Mouse (Mus musculus): ENCODE data around the gene Gria4. TPM values are rescaled to one million over a fixed set of nuclear protein-coding genes. Genes with fewer than 3 reads are reported as not detected.
"Not testable (repeated sequence)": the region's sequence is repeated elsewhere in the genome, so short reads cannot be mapped to it uniquely, and the experiment has no call there.

Gene Gria4
- polyA plus RNA-seq (2016; fragmentation: Nextera tagmentation; extraction: Ambion mirVana) = 2.7 and 2.9 TPM in 2 replicates

- Histone ChIP-seq H3K36me3 (no peaks in the 10 kb centered on the region), H3K9ac (peak within 1 kb of the TSS; percentile 61), H3K9me3 (no peaks in the 10 kb centered on the region), H3K27me3 (no peaks in the 10 kb centered on the region), H3K4me1 (no peaks in the 10 kb centered on the region), H3K4me3 (peak within 1 kb of the TSS; percentile 55), H3K4me2 (replicated peaks) (peak within 1 kb of the TSS; percentile 81), H3K27ac (no peak within 1 kb of the TSS)
- under 1% methylated on average over 46 of the region's 46 CpGs for WGBS
- peak; percentile 97 for ATAC-seq (ENCODE audit: insufficient number of reproducible peaks, insufficient read depth, low FRiP score, low TSS enrichment)
Measured at GRCm38 (mm10) chr9:4795544-4796288, at the start of gene Gria4. Gria4 (minus strand) TSS chr9:4796234.

DNA sequence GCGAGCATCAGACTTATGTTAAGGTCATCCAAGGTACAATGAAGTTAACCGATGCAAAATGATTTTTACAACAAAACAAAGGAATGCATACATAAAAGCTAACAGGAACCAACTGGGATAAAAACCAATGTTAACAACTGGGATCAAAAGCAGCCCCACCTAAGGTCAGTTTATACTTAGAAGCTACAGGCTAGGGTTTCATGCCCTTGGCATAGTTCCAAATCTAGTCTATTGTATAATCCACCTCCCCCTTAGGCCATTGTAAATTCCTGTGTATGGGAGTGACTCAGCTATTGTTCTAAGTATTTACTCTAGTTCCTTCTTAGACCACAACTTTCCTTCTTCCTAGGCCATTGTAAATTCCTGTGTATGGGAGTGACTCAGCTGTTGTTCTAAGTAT is 14.9 kb upstream of the Gria4 start:
- H3K27ac ChIP-seq; H3K36me3 ChIP-seq; ATAC-seq (ENCODE audit: insufficient number of reproducible peaks, insufficient read depth, low FRiP score, low TSS enrichment); H3K9ac ChIP-seq; H3K4me3 ChIP-seq; H3K9me3 ChIP-seq; H3K27me3 ChIP-seq; H3K4me1 ChIP-seq; H3K4me2 ChIP-seq (replicated peaks): not testable (repeated sequence)
- WGBS = 58% methylated on average over 2 of the region's 2 CpGs

GRCm38 (mm10) chr9:4803151-4803755 is 7.2 kb upstream of the Gria4 start:
- Histone ChIP-seq H3K4me3 (no peak overlapping the region), H3K36me3 (no peaks in the 10 kb centered on the region), H3K9me3 (no peaks in the 10 kb centered on the region), H3K9ac (no peak overlapping the region), H3K27me3 (no peaks in the 10 kb centered on the region), H3K4me1 (no peaks in the 10 kb centered on the region), H3K4me2 (replicated peaks) (no peak overlapping the region), H3K27ac (no peak overlapping the region)
- ATAC-seq (ENCODE audit: insufficient number of reproducible peaks, insufficient read depth, low FRiP score, low TSS enrichment) = no peak
- WGBS = 77% methylated on average over 7 of the region's 7 CpGs

- 77% methylated on average over 2 of the region's 2 CpGs for WGBS
- H3K27me3 ChIP-seq = no peaks in the 10 kb centered on the region
- H3K4me3 ChIP-seq = no peak overlapping the region
- no peaks in the 10 kb centered on the region for H3K36me3 ChIP-seq
- ATAC-seq (ENCODE audit: insufficient number of reproducible peaks, insufficient read depth, low FRiP score, low TSS enrichment) = no peak
- H3K4me1 ChIP-seq = no peaks in the 10 kb centered on the region
- H3K9ac ChIP-seq = no peak overlapping the region
- H3K9me3 ChIP-seq = no peaks in the 10 kb centered on the region
- no peak overlapping the region for H3K27ac ChIP-seq
- no peak overlapping the region for H3K4me2 ChIP-seq (replicated peaks)
Measured at GRCm38 (mm10) chr9:4797396-4797795, 1.4 kb upstream of the Gria4 start.

- Histone ChIP-seq H3K4me2 (replicated peaks) (peak overlapping the region; percentile 81), H3K4me1 (no peaks in the 10 kb centered on the region), H3K9ac (peak overlapping the region; percentile 35; the same call in 1 of the 2 replicates), H3K27me3 (no peaks in the 10 kb centered on the region), H3K27ac (no peak overlapping the region), H3K9me3 (no peaks in the 10 kb centered on the region), H3K36me3 (no peaks in the 10 kb centered on the region), H3K4me3 (peak overlapping the region; percentile 55)
- ATAC-seq (ENCODE audit: insufficient number of reproducible peaks, insufficient read depth, low FRiP score, low TSS enrichment) = no peak
- WGBS = 0% methylated on average over 4 of the region's 4 CpGs
Measured at GRCm38 (mm10) chr9:4796289-4796645, 233 bp upstream of the Gria4 start.

GRCm38 (mm10) chr9:4795075-4795474 is 959 bp downstream of the Gria4 start:
- WGBS = under 1% methylated on average over 6 of the region's 6 CpGs
- H3K4me1 ChIP-seq = no peaks in the 10 kb centered on the region
- H3K4me3 ChIP-seq = peak overlapping the region; percentile 55
- H3K9me3 ChIP-seq = no peaks in the 10 kb centered on the region
- peak overlapping the region; percentile 61 for H3K9ac ChIP-seq
- no peaks in the 10 kb centered on the region for H3K27me3 ChIP-seq
- peak overlapping the region; percentile 81 for H3K4me2 ChIP-seq (replicated peaks)
- no peaks in the 10 kb centered on the region for H3K36me3 ChIP-seq
- no peak overlapping the region for H3K27ac ChIP-seq
- ATAC-seq (ENCODE audit: insufficient number of reproducible peaks, insufficient read depth, low FRiP score, low TSS enrichment) = no peak

DNA sequence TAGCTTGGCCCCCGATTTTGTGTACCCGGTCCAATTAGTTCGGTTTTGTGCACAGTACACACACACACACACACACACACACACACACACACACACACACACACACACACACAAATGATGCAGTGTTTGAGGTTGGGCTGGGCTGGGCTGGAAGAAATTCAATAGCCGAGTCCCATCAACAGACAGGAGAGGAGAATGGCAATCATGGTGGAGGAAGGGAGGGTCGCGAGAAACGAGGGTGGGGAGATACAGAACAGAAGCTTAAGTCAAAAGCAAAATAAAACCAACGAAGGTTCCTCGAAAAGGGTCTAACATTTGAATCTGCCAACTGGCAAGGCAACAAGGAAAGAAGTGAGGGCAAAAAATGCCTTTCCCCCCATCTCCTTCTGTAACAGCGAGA is 1.6 kb downstream of the Gria4 start:
- Histone ChIP-seq H3K4me2 (replicated peaks) (peak overlapping the region; percentile 81), H3K36me3 (no peaks in the 10 kb centered on the region), H3K27ac (no peak overlapping the region), H3K9ac (no peak overlapping the region), H3K27me3 (no peaks in the 10 kb centered on the region), H3K9me3 (no peaks in the 10 kb centered on the region), H3K4me3 (peak overlapping the region; percentile 55), H3K4me1 (no peaks in the 10 kb centered on the region)
- no peak for ATAC-seq (ENCODE audit: insufficient number of reproducible peaks, insufficient read depth, low FRiP score, low TSS enrichment)
- 31% methylated on average over 10 of the region's 10 CpGs for WGBS

DNA sequence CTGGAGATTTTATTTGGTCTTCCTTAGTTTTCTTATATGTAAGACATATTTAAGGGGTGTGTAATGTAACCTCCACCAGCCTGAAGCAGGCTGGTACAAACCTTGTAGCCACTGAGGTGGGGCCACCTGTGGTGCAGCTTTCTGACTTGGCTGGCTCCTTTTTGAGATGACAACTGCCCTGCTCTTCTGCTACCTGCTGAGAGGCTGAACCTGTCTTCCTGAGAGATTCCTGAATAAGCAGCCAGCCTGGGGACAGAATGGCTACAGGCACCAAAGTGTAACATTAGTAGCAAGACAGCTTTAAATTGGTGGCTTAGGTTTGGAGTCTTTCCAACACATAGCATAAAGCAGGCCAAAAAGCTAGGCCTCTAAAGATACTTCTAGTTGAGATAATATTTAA is 46.6 kb downstream of the Gria4 start:
- not testable (repeated sequence) for H3K9ac ChIP-seq; ATAC-seq (ENCODE audit: insufficient number of reproducible peaks, insufficient read depth, low FRiP score, low TSS enrichment)

GRCm38 (mm10) chr9:4714086-4714485 is 81.9 kb downstream of the Gria4 start:
- no peak overlapping the region for H3K9ac ChIP-seq
- no peaks in the 10 kb centered on the region for H3K4me1 ChIP-seq
- no peak overlapping the region for H3K4me2 ChIP-seq (replicated peaks)
- H3K9me3 ChIP-seq = no peaks in the 10 kb centered on the region
- H3K27ac ChIP-seq = no peak overlapping the region
- H3K36me3 ChIP-seq = no peaks in the 10 kb centered on the region
- no peak overlapping the region for H3K4me3 ChIP-seq
- WGBS = 80% methylated on average over 2 of the region's 2 CpGs
- no peak for ATAC-seq (ENCODE audit: insufficient number of reproducible peaks, insufficient read depth, low FRiP score, low TSS enrichment)
- H3K27me3 ChIP-seq = no peaks in the 10 kb centered on the region

More for the DNA sequence above, 46.6 kb downstream of the Gria4 start:
- H3K9me3 ChIP-seq; H3K4me1 ChIP-seq; H3K4me2 ChIP-seq (replicated peaks); H3K36me3 ChIP-seq; H3K27ac ChIP-seq; H3K27me3 ChIP-seq; H3K4me3 ChIP-seq: not testable (repeated sequence)

GRCm38 (mm10) chr9:4712367-4712766 is 83.7 kb downstream of the Gria4 start:
- no peaks in the 10 kb centered on the region for H3K4me1 ChIP-seq
- H3K4me2 ChIP-seq (replicated peaks) = no peak overlapping the region
- no peak overlapping the region for H3K9ac ChIP-seq
- H3K27ac ChIP-seq = no peak overlapping the region
- H3K9me3 ChIP-seq = no peaks in the 10 kb centered on the region
- ATAC-seq (ENCODE audit: insufficient number of reproducible peaks, insufficient read depth, low FRiP score, low TSS enrichment) = no peak
- H3K4me3 ChIP-seq = no peak overlapping the region
- no peaks in the 10 kb centered on the region for H3K27me3 ChIP-seq
- H3K36me3 ChIP-seq = no peaks in the 10 kb centered on the region

DNA sequence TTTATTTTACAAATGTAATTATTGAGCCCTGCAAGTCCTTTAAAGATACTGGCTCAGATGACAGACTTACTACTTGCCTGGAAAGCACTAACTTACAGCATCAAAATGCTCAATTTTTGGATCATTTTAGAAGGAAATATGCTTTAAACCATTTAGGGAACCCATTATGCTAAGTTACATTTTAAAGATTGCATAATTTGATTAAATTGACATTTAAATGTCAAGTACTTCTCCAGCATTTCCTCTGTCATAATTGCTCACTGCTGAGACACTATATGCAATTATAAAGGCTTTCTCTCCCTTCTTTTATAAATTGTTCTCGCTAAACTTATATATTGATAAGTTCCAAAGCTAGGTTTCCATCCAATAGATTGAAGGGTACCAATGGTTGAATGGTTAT is 108.9 kb downstream of the Gria4 start:
- Histone ChIP-seq H3K27me3 (no peaks in the 10 kb centered on the region), H3K4me1 (no peaks in the 10 kb centered on the region), H3K9ac (no peak overlapping the region), H3K36me3 (no peaks in the 10 kb centered on the region), H3K27ac (no peak overlapping the region), H3K4me3 (no peak overlapping the region), H3K4me2 (replicated peaks) (no peak overlapping the region), H3K9me3 (no peaks in the 10 kb centered on the region)
- no peak for ATAC-seq (ENCODE audit: insufficient number of reproducible peaks, insufficient read depth, low FRiP score, low TSS enrichment)
- 78% methylated on average over 1 of the region's 1 CpGs for WGBS

DNA sequence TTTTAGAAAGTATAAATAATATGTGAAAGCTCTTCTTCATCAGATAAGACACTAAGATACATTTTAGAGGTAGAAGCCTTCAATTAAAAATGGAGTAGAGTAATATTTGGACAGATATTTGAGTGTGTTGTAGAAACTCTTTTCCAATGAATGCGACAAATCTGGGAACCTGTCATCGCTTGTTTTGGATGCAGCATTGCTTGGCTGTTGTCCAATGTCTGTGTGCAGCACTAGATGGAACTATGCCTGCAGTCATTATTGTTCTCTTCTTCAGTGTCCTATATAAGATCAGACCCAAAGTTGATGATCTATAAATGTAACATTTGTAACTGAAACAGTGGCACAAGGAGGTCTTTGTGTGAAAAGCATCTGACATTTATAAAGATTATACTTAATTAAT is 115.8 kb downstream of the Gria4 start:
- no peak overlapping the region for H3K4me3 ChIP-seq
- no peak for ATAC-seq (ENCODE audit: insufficient number of reproducible peaks, insufficient read depth, low FRiP score, low TSS enrichment)
- no peak overlapping the region for H3K4me2 ChIP-seq (replicated peaks)
- H3K4me1 ChIP-seq = no peaks in the 10 kb centered on the region
- no peaks in the 10 kb centered on the region for H3K9me3 ChIP-seq
- H3K9ac ChIP-seq = no peak overlapping the region
- no peaks in the 10 kb centered on the region for H3K27me3 ChIP-seq
- H3K36me3 ChIP-seq = no peaks in the 10 kb centered on the region
- no peak overlapping the region for H3K27ac ChIP-seq
- WGBS = 86% methylated on average over 2 of the region's 2 CpGs
